Mouse (Mus musculus): ENCODE results near the gene A930002H24Rik.

GRCm38 (mm10) chr17:63850016-63850415, 13.6 kb downstream of the A930002H24Rik start:
- no peak for TF ChIP-seq CTCF (IDR thresholded peaks at IDR 0.05; ENCODE audit: extremely low read depth, insufficient read length, insufficient replicate concordance, low read depth, low read length)
- no peak for TF ChIP-seq POLR2A (IDR thresholded peaks at IDR 0.05; ENCODE audit: low read depth, low read length)
